Mouse (Mus musculus) kidney, adult 2 months (tissue): ENCODE data around the gene Lcp1.

Source experiments
- CTCF ChIP-seq: fragments of 200-500 bp; conservative IDR thresholded peaks from 2 replicates; pipeline ENCODE4 v1.5.1; 2011; ENCODE audit warnings: low read depth, mild to moderate bottlenecking, control low read depth, low read length, moderate library complexity, mixed read lengths; ENCODE audit not compliant: insufficient read depth, insufficient read length
- POLR2A ChIP-seq: fragments of 200-500 bp; IDR thresholded peaks from one replicate; pipeline ENCODE4 v1.6.1; 2011; ENCODE audit warnings: low read depth, low read length, control low read depth

- TF ChIP-seq POLR2A: no peak
- TF ChIP-seq CTCF: no peak
Observed at GRCm38 (mm10) chr14:75130501-75131318, at the start of gene Lcp1, which contains the start of gene Lrrc63.
